Mouse (Mus musculus) mouse trophoblast stem cell (cell line): ENCODE measurements at regions not wholly inside any gene's neighbourhood (a gene's known extent, or its start where the extent isn't known, plus 50 kb on each side); places are given as distances from the start of the nearest gene placed in this dataset.
"Not testable (repeated sequence)": the region's sequence is repeated elsewhere in the genome, so short reads cannot be mapped to it uniquely, and the experiment has no call there.

ENCODE experiments used
- in situ Hi-C, 2 experiments: fragments of 300-500 bp; cut with MseI, MboI; formaldehyde crosslinking; loops; 2 replicates in 1 of 2; 3 replicates in 1 of 2; pipeline ENCODE4 v1.15.1; 2025

DNA sequence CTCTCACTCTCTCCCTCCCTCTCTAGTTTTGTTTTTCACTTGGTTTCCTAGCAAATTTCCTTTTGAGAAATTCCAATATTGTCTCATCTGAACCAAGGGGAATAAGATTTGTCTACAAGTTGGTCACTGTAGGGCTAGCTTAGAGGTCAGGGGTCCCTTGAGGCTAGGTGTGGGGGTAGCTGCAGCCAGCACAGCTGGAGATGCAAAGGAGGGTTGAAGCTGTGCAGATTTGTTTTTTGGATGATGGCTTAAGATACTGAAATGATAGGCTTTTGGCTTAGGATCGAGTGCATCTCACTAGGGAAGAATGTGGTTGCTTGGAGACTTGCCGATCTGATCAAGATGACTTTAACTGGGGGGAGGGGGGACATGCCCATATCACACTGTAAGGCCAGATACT lies 88.3 kb upstream of the Tmem28 start:
- in situ Hi-C loops = no loop called here

DNA sequence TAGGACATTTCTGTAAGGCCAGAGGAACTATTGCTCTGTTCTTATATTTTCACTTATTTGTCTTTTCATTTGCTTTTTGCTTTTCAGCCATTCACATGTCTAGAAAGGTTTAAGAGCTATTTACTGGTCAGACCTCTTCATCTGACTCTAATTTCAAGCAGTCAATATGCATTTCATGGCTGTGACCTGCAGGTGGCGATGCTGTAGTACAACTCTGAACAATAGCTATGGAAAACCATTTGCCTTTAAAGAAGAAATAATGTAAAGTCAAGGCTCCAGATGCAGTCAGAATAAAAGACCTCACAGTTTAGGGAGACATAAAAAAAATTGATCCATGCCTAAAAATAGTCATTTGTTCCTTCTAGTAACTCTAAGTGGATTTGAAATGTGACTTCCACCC lies 95.7 kb upstream of the Tmem28 start:
- in situ Hi-C loops = no loop called here

DNA sequence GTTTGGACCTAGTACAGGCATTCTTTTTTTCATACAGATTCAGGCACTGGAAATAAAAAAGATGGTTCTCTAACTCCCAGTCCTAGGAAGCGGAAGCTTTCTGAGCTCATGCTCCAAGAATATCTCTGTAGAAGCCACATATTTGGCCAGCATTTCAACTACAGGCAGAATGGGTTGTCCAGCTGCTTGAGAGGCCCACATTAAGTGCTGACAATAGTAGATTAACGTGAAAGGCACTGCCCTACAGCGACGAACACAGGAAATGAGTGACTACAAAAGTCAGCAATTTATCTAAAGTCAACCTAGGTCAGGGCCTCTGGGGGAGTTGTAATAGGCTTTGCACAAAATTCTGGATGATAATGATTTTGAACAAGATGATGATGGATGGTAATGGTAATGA lies 125.5 kb upstream of the Tmem28 start:
- in situ Hi-C loops = no loop called here

DNA sequence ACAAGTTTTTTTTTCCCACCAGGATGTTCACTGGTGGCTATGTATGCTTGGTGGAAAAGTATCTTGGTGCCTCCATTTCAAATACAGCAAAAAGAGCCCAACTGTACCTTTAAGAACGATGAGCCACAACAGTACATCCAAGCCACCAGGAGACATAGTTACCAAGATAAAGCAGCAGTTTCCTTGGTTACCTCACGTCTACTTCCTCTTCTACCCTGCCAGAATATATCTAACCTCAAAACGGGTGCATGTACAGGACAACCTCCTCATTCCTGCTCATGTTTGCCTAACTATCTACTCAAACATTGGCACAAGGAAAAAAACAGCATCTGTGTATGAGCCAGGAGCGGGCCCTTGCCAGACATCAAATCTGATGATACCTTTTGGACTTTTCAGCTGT lies 129.8 kb upstream of the Tmem28 start:
- in situ Hi-C loops = no loop called here

DNA sequence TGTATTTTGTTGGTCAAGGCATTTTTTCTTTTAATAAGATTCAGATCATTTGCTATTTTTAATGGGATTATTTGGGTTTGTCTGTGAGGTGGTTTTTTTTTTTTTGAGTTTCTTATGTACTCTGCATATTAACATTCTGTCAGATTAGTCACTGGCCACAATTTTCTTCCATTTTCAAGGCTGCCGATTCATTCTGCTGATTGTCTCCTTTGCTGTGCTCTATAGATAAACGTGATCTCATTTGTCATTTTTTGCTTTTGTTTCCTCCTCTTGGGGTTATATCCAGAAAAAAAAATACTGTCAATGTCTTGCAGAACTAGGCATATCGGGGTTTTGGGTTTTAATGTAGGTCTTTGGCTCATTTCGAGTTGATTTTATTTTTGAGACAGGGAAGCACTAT lies 131.1 kb upstream of the Tmem28 start:
- in situ Hi-C loops = no loop called here

DNA sequence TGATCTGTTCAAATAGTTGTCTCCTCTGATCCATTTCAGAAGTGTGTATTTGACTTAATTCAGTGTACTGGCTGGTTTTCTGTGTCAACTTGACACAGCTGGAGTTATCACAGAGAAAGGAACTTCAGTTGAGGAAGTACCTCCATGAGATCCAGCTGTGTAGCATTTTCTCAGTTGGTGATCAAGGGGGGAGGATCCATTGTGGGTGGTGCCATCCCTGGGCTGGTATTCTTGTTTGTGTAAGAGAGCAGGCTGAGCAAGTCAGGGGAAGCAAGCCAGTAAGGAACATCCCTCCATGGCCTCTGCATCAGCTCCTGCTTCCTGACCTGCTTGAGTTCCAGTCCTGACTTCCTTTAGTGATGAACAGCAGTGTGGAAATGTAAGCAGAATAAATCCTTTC lies 138.3 kb upstream of the Tmem28 start:
- in situ Hi-C loops = not testable (repeated sequence)

DNA sequence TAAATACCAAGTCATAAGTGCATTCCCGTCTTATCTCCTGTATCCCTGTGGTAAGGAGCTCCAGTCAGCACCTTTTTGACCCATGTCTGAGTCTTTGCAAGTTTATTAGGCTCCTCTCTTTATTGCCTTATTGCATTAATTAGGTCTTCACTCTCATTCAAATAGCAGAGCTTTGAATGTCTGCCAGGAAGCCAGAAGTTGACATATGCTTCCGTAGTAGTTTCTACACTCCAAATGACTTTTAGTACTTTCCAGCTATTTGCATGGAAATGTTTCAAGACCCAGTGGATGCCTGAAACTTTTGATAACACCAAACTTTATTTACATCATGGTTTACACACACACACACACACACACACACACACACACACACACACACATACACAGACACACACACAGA lies 153.2 kb upstream of the Tmem28 start:
- in situ Hi-C loops = loop anchor here in 1 of 2 experiments (25.0 kb wide), 1 partner anchor 530 kb away; the partner anchor contains the start of gene Efnb1

DNA sequence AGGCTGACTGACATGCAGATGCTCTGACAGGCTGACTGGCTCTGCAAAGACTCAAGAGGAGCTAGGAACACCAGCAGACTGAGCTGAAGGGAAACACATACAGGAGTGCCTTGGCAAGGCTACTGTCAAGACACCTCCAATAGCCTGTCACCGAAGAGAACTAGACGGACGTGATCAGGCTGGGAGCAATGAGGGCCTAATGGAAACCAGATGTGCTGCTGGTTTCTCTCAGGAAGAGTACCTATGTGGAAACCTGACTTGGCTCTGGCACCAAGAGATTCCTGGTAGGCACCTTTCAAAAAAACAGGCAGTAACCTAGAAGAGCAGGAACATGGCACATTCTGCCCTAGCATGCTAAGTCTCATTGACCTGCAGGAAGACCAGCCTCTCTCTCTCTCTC lies 158.3 kb upstream of the Tmem28 start:
- in situ Hi-C loops = loop anchor here (5.0 to 25.0 kb wide), 2 partner anchors 525 to 535 kb away; partner anchors contain the start of gene Efnb1 (in 1 of the 2)

DNA sequence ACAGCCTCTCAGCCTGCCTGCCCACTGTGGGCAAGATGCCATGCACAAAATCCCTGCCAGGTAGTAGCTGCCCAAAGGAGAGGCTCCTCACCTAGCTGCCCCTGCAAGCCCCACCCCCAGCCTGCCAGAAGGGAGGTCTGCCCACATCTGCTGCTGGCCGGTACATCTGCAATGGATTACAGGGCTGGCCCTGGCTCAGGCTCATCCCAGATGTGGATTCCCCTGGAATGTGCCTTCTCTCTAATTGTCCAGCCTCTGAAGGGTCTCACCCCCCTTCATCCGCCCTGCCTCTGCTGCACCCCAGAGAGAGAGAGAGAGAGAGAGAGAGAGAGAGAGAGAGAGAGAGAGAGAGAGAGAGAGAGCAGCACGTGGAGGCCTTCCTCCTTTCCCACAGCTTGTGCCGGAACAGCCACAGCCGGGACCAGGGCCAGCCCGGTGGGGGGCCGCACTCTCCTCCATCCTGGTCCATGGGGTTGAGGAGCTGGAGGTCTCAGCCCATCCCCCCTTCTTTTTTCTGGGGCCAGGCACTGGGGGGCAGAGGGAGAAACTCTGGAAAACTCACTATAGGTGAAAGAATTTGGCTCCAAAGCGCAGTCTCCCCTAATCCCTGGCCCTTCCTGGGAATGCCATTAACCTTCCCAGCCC lies 161.2 kb upstream of the Tmem28 start:
- in situ Hi-C loops = loop anchor here (5.0 to 25.0 kb wide), 2 partner anchors 522 to 532 kb away; partner anchors contain the start of gene Efnb1 (in 1 of the 2)

DNA sequence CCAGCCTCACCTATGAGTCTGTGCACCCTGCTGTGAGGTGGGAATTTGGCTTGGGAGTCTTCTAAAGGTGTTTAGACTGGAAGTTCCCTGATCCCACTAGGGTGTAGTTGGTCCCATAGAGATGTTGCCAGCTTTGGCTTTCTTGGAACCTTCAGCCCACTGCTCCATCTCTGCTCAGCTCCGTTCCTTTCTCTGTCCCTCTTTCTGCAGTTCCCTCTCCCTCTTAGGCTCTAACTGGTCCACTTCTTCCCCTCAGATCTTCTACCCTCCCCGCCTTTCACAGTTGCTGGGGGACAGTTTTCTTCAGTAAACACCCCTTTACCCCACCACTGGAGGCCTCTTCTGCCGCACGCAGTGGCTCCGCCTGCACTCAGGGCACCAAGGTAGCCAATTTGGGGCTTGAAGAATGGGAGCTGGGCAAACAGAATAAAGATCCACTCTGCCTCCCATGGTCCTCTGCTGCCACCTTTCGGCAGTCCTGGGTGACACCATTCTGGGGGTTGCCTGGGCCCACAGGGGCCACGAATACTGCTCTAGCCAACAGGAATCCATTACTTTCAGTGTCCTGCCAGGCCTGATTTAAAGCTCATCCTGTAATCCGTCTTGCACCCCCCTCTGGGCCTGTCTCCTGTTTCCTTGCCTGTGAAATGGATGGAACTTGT lies 162.9 kb upstream of the Tmem28 start:
- in situ Hi-C loops = loop anchor here in 1 of 2 experiments (25.0 kb wide), 1 partner anchor 521 kb away; the partner anchor contains the start of gene Efnb1

DNA sequence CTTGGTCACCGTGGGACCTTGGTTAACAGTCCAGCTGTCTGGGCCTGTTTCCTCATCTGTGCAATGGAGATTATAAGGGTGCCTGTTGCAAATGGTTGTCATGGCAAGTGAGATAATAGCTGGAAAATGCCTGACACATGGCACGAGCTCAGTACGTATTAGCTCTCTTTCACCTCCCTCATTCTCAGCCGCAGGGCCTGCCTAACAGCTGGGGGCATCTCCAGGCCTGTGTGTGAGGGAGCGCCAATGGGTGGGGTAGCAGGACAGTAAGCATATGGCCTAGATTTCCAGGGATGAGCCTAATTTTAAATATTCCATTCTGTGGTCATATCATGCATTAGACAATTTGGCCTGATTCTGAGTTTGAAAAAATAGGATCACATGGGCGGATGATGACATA lies 163.8 kb upstream of the Tmem28 start:
- in situ Hi-C loops = loop anchor here in 1 of 2 experiments (25.0 kb wide), 1 partner anchor 520 kb away; the partner anchor contains the start of gene Efnb1

DNA sequence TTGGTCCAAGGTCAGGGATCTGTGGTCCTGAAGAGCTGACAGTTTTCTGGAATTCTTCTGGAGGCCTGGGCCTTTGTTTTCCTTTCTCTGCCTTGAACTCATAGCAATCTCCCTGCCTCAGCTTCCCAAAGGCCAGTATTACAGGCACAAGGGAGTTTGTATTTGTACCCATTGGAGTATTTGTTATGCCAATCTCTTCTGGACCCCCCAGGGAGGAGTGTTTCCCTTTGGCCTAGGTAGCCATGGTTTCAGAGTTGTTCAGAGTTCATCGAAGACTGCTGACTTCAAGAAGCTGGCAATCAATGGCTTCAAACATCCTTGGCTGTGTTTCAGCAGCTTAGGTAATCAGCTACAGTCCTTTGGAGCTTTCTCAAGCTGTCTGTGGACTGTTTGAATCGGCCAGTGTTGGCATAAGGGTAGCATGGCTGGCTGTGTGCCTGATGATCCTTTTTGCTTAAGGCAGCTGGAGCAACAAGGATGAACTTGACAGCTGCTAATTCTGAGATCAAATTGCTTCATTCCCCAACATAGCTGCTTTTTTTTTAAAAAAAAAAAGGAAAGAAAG lies 161.2 kb upstream of the Pja1 start:
- in situ Hi-C loops = no loop called here

DNA sequence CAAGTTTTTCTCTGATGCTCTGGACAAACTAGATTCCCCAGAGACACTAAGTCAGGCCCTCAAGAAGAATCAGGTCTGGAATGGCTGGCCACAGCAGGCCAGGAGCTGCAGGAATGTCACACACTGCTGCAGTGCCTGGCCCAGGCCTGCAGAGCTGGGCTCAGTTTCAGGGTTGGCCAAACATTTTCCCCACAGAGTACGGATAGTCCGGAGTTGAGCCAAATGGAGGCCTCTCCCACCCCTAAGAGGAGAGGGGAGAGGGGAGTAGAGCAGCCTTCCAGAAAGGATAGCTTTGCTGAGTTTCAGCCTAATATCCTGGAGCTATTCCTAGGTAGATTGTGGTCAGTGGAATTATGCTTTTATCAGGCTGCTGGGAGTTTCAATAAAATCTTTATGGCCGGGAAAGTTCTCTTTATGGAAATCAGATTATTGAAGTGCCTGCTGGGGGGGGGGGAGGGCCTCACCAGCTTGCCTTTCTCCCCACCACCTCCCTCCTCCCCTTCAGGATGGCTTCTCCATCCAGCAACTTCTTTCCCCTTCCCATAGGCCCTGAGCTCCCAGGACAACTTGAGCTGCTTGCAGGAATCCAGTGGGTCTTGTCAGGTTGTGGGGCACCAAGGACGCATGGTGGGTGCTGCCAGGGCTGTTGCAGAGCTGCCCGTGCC lies 153.6 kb upstream of the Pja1 start:
- in situ Hi-C loops = no loop called here

DNA sequence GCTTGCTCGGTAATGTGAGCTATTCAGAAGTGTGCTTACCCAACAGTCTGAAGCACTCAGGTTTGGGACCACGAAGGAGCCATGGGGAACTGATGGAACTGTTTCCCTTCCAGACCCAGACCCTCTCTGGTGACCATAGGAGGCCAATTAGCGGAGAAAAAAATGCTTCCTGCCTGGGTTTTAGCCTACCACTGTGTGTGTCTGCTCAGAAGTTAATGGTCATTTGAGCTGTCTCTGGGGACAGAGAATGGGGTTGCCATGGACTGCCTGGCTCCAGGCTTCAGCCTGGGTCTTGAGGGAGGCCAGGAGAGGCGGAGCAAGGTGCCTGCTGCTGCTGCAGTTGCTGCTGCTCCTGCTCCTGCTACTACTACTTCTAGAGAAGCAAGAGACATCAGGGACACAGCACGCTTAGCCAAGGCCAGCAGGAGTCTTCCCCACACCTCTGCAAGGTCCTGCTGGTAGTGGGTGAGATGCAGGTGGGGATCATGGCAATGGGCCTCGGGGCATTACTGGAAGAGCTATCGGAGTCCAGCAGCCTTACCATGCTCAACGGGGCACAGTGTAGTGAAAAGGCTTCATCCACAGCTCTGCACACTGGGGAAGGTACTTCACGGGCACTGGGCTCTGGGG lies 141.2 kb upstream of the Pja1 start:
- in situ Hi-C loops = no loop called here

DNA sequence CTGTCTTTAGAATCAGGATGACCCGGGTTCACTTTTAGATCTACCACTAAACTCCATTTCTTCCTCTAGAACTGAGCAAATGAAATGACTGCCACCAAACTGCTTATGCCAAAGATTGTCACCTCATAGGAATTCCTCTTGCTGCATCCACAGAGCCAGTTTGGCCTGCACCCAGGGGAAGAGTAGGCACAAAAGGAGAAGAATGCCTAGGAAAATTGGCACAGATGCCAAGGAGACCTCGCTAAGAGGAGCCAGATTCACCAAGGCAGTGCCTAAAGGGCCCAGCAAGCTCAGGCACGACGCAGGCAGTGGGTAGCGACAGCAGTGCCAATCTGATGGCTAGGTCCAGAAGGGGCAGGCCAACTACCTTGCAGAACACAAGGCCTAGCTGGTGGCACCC lies 139.0 kb upstream of the Pja1 start:
- in situ Hi-C loops = no loop called here

DNA sequence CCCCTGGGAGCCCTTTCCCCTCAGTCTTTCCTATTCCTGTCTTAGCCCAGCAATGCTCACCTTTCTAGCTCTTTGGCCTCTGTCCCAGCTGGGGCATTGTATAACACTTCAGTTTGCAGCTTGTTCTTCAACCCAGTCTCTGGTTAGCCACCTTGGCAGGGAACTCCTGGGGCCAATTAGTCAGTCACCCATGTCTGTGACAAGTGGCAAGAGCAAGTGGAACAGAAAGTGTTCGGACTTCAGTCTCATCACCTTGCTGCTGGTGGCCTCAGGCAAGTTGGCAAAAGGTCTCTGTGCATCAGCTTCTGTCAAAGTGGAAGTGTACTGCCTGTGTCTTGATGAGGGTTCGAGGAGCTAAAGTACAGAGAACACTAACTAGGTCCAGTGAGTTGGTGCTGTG lies 138.5 kb upstream of the Pja1 start:
- in situ Hi-C loops = no loop called here

DNA sequence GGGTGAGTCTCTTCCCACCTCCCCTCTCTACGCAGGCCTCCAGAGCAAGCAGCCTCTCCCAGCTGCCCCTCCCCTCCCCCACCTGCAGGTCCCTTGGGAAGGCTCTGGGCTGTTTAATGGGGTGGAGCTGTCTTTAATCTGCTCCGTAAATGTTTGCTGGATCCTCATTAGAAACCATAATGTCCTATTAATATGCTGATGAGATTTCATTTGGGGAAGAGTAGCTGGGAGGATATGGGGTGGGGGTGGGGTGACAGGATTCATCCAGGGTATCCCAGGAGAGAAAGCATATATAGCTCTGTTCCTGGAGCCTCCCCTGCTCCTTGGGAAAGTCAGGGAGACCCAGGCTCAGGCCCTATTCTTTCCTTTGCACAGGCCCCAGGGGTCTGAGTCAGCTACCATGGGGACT lies 137.2 kb upstream of the Pja1 start:
- in situ Hi-C loops = no loop called here

DNA sequence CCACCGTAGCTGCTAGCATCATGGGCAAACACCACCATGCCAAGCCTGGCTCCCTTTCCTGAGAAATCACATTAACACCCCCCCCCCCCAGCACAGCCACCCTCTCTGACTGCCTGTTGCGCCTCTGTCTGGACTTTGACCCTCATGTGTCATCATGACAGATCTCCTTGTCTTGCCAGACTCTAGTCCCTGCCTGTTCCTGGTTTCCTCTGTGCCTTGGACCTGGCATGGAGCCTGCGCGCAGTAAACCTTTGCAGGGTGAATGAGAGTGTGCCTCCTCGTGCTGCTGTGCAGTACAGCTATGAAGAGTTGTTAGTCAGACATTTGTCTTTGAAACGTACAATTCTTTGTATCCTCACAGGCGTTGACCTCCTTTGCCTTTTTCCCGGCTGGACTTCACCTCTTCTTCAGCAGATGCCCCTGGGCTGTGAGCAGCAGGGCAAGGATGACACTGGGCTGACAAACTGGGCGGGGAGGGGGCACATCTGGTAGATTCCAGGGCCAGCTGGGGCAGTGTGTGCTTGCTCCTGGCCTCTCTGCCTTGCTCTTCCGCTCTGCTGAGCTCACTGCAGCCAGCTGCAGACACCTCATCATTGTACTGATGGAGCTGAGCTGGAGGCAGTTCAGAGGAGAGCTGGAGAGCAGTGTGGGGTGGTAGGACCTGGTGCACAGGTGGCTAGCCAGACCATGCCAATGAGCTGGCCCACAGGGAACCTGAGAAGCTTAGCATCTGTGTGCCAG lies 134.2 kb upstream of the Pja1 start:
- in situ Hi-C loops = no loop called here

DNA sequence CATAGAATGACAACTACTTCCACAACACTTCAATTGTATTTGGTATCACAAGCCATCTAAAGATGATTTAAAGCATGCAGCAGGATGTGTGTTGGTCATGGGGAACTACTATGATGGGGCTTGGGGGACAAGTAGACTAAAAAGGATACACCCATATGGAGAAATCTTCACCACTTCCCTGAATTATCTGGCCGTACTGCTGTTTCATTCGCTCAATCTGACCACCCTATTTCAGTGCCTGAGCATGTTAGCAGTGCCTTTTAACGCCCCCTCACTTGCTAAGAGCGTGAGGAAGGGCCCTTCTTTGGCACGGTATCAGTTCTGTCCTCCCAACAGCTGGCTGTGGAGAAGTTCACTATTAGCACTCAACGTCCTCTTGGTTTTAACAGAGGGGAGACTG lies 132.6 kb upstream of the Pja1 start:
- in situ Hi-C loops = no loop called here

DNA sequence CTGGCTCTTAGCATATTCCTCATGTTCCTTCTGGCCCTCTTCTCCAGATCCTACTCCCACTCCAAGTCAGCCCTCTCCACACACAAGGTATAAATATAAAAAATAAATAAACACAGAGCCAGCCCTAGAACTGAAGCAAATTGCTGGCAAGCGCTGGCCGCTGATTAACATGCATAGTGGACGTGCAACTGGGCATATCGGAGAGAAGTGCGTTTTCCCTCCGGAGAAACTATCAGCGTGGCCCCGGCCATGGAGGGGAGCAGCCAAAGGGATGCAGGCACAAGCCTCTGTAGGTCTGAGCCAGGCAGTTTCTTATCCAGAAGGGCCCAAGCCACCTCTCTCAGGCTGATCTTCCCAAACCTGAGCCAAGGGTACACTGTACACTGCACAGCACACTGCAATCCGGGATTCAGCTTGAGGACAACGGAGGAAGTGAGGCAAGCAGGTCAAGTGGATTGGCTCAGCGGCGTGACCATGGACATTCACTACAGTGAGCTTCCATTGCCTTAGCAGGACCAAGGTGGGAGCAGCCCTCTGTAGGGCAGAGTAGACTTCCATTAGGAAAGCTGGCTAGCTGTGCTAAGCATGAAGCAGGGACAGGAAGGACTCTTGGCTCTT lies 131.3 kb upstream of the Pja1 start:
- in situ Hi-C loops = no loop called here

DNA sequence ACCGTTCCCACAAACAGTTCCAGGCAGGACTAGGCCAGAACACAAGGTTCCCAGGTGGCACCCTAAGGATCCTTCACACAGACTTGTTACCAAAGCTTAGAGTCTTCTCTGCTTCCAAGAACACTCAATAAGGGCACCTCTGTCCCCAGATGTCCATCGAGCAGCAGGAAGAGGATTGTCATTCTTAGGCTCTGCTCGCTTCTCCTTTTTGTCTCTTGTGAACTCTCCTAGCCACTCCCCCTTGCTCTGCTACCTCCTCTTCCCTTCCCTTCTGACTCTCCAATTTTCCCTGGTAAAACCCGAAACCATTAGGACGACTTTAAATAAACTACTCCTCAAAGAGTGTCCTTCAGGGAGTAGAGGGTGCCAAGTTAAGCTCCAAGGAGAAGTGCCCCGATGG lies 124.4 kb upstream of the Pja1 start:
- in situ Hi-C loops = no loop called here
